Mouse (Mus musculus) adrenal gland, postnatal 25 days (tissue): Measurements from ENCODE around the gene Aff3. TPM values are rescaled to one million over a fixed set of nuclear protein-coding genes. Genes with fewer than 3 reads are reported as not detected.

Source experiments
- DNase-seq: peaks from one replicate; pipeline ENCODE4 v3.0.0; 2021; ENCODE audit warnings: mixed read lengths
- total RNA-seq: library from RNA; stranded (reverse); gene quantifications from 2 replicates; pipeline ENCODE4 v1.2.3, GENCODE M21; 2021

The Aff3 gene
- total RNA-seq, 1 experiment from 2014 or later: 2.8 TPM

GRCm38 (mm10) chr1:38390235-38390885 lies 274.4 kb downstream of the Aff3 start:
- no peak for DNase-seq

- no peak for DNase-seq
Observed at GRCm38 (mm10) chr1:38389576-38389975, 275.2 kb downstream of the Aff3 start.

GRCm38 (mm10) chr1:38388466-38388865 lies 276.3 kb downstream of the Aff3 start:
- DNase-seq: no peak

- DNase-seq: no peak
Observed at GRCm38 (mm10) chr1:38387438-38387837, 277.3 kb downstream of the Aff3 start.

GRCm38 (mm10) chr1:38384457-38385121 lies 280.2 kb downstream of the Aff3 start:
- no peak for DNase-seq

DNA sequence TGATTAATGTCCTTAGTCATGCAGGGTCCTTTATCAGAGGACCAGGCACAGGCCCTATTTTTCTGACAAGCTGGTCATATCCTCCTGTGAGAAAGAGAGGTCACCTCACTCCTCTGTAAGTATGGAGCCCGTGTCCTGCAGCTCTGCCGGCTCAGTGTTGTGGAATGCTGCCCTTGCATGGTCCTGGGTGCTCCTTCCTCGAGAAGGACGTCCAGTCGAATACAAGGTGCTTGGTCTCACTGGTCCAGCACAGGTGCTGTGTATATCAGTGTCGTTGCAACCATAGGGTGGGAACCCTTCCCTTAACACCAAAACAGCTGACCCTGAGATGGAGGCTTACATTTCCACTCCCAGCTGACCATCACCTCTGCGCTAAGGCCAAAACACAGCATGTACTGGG lies 280.7 kb downstream of the Aff3 start:
- DNase-seq: no peak

GRCm38 (mm10) chr1:38382683-38383082 lies 282.1 kb downstream of the Aff3 start:
- DNase-seq: no peak

DNA sequence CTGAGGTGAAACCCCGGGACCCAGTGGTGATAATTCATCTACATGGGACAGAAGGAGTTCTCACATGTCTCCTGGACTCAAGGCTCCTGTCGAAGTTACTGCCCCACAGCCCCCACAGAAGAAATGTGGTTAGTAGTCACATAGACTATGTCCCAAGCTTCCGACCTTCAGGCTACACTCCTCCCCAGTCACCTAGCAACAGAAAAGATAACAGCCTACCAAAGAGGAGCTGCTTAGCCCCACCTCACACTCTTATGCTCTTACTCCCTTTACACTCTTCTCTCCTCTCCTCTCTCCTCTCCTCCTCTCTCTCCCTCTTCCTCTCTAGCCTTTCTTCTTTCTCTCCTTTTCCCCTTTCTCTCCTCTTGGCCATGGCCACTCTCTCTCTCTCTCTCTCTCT lies 286.8 kb downstream of the Aff3 start:
- no peak for DNase-seq

DNA sequence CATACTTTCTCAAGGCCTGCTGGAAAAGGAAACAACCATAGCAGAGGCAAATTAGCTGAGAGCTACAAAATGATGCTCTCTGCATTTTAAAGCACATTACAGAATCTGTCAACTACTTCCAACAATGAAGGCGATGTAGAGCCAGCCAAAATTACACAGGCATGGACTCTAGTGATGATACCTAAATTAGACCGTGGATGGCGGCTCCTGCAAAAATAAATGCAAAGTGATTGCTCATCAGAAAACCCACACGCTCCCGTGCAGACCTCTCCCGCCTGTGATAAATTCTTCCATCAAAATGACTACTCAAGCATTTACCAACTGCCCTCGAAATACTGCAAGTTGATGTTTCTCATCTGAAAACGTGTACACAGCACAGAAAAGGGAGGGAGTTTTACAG lies 295.6 kb downstream of the Aff3 start:
- DNase-seq: no peak

DNA sequence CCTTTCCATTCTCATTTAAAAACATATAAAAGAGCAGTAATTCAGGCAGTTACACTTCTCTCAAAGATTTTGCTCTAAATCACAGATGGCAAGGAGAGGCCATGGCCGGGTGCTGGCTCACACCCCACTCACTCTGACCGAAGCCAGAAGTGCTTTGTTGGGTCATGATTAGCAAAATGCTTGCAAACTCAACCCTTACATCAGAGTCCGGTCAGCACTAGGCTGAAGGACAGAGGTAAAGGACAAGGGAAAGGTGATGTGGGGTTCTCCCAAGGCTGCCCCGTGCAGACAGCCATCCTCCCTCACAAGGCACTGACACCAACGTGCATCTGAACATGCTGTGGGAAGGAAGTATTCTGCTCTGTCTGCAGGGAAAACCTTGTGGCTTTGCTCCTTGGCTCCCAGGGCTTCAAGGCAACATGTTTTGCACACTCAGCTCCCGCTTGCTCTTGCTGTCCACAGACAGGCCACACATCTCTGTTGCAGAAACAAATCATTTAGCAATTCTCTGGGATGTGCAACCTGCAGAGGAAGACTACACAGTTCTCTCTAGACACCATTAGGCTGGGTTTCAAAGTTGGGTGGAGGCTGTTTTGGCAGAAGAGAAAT lies 296.6 kb downstream of the Aff3 start:
- DNase-seq: no peak

DNA sequence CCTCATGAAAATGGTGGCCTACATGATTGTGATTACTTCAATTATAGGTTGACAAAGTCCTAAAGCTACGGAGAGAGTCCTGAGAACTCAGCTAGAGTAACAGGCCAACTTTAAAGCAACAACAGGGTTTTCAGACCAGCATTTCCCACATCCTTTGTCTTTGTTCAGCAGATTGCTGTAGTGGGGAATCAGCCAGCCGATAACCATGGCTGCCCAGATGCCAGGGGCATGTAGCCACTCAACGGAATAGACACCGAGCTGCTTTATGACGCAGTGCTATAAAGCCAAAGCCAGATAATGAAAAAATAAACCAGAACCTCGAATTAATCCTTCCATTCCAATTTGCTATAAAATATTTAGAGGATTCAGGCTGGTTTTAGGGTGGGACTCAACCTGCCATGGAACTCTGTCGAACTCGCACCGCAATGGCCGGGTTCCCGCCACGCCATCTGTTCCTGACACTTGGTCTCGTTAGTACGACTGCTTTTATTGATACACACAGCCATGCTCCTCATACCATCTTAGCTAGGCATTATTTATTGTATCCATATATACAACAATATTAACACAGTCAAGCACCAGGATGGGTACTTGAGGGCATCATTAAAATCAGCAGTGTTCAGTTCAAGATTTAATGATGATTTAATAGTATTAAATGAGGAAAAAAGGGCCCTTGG lies 297.2 kb downstream of the Aff3 start:
- no peak for DNase-seq

DNA sequence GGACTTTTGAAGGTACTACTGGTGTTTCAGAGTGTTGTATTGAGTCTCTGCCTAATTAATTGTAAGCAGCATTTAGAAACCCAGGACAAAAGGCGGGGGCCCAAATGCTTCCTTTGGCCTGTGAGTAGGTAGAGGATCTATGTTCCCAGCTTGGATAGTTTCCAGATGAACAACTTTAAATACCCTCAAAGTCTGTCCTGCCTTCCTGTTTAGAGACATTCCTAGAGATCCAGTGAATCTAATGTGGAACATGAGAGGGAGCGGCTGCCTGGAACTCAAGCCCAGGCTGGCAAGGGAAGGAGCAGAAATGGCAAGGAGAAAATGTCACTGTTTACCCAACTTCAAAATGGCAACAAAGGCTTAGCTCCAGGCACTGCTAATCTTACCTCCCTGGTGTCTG lies 300.9 kb downstream of the Aff3 start:
- no peak for DNase-seq

GRCm38 (mm10) chr1:38362275-38362674 lies 302.5 kb downstream of the Aff3 start:
- DNase-seq: no peak

DNA sequence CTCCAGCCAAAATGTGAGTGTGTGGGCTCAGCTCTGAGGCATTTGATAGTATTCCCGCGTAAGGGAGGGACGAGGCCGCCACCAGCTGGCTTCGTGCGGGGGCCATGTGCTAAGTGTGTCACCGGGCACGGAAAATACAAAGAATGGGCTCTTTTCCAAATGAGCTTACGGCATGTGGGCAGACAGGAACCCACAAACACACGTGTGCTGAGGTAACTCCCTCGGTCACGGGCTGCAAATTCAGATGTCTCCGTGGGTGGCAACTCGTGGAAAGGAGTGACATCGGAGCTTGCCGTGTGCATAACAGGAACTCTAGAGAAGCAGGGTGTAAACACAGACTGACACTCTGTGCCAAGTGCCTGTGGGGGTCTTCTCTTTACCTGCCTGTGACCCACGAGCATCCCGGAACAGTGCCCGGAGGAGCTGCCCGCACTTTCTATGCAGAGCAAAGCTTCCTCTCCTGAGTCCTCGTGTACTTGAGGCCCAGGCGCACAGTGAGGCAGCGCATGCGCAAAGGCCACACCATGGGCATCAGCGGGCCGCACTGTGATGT lies 305.9 kb downstream of the Aff3 start:
- no peak for DNase-seq

DNA sequence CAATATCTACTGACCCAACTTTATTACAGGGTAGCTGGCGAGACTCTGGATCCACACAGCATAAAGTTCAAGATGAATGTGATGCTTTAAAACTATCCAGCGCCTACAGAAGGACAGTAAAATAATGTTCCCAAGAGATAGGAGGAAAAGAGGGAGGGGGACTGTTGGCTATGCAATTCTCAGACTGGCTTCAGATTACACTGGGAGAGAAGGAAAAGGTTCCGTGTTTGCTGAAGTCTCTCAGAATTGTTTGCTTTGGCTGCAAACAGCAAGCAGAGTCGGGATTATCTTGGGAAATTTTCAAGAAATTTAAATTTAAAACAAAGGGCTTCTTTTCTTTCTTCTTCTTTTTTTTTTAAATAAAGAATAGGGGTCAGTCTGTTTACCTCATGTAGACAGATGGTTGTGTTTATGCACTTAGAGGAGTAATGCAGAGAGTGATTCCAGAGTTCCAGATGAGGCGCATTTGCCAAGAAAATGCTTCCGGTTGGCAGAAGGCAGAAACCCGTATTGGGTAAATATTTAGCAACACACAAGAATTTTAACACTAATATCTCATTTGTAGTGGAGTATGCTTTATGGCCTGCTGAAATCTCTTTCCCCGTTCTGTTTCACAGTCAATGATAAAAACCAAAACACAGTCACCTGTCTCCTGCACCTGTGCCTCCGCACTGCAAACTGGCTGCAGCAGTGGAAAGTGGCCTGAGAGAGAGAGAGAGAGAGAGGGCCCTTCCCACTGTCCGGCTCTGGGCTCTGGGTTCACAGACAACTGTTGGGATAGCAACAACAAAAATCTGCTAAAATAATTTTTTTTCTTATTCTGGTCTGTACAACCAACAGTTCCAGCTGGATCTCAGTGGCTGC lies 306.6 kb downstream of the Aff3 start:
- no peak for DNase-seq

- DNase-seq: no peak
Observed at GRCm38 (mm10) chr1:38354585-38354984, 310.2 kb downstream of the Aff3 start.

DNA sequence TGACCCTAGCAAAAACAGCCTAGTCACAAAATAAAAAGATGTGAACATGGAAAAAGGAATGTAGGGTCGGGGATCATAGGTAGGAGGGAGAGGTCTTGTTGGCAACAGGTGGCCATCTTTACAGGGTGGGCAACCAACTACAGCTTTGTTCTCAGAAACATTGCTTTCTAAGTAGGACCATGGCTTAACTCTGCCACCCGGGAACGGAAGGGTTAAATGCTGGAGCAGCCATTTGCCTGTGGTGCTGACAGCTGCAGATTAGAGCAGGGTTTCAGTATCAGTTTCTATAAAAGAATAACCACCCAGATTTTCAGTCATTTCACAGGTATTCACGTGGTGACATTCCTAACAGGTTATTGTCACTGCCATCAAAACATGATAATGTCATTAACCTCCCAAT lies 317.4 kb downstream of the Aff3 start:
- no peak for DNase-seq

DNA sequence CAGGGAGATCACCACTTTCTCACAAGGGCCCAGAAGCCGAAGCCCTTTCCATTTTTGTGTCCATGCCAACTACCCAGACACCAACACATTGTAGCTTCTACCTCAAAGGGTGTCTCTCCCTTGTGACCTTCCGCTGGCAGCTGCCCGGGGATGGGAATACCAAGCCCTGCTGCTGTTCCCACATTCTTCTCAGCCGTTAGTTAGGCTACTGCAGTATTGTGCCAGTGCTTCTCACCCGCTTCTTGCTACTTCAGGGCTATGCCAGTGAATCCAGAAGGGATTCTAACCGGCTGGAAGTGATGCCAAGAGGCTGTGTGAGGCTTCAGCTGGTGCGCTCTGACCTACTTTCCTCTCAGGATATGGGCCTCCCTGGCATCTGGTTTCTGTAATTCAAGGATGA lies 330.5 kb downstream of the Aff3 start:
- peak; percentile 7 for DNase-seq

DNA sequence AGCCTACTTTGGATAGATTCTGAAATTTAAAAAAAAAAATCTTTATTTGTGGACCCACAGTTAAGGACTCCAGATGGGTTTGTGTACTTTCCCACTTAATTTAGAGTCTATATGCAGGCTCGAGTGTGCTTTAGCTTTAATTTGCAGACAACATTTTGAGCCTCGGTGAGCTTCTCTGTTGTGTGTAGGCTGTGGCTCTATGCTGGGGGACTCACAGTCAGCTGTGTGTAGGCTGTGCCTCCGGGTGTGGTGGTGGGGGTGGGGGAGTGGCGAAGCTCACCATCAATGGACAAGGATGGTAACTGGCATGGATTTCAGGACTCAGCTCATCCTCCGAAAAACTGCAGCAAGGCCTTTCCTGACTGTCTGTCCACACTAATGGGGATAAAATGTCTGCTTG lies 331.8 kb downstream of the Aff3 start:
- DNase-seq: no peak

DNA sequence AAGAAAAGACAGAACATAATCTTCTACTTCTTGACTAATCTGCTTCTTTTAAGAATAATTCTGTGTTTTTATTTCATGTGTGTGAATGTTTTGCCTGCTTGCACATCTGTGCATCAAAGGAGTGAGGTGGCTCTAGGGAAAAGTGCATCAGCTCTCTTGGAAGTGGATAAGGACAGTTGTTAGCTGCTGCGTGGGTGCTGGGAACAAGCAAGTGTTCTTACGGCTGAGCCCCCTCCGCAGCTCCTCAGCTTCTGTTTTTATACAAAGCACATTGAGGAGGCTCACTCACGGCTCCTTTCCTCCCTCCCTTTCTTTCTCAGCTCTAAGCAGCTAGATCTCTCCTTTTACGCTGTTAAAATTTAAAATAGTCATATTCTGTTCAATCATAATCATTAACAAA lies 340.5 kb downstream of the Aff3 start:
- DNase-seq: no peak

DNA sequence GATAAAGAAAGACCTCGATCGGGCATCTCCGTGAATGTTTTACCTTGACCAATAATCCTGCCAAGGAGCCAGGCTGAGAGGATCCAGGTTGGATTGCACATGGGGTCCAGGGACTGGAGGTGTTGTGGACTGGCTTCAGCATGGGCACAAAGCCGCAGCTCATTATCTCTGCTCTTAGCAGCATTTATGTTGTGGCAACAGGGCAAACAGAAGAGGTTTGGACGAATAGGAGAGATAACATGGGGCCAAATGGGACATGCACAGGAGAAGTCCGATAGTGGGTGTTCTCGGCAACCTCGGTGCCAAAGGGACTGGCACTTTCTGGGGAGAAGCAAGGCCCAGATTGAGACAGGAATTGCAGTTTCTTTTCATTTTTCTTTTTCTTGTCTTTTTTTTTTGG lies 342.9 kb downstream of the Aff3 start:
- no peak for DNase-seq

DNA sequence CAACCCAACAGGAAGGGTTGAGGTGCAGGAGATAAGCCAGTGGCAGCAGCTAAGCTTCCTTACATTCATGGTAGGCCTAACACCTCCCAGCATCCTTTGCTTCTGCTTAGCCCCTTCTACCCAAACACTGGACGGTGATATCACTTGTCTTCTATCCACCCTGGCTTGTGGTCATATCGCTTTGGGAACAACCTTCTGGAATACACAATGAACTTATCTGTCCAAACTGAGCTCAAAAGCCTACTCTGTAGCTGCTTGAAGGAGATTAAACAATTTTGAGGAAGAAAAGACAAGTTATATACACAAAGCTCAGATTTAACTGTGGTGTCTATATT lies 343.8 kb downstream of the Aff3 start:
- DNase-seq: no peak
